Mouse (Mus musculus) heart, postnatal 14 days (tissue): ENCODE results near the gene Fsip1. TPM values are rescaled to one million over a fixed set of nuclear protein-coding genes. Genes with fewer than 3 reads are reported as not detected.

Experiments
- DNase-seq, 2 experiments: peaks; one replicate each; pipeline ENCODE4 v3.0.0; 2021 to 2022
- intact Hi-C: fragments of 180-260 bp; cut with DNase I; formaldehyde crosslinking; loops from one replicate; pipeline ENCODE4 v1.15.1; 2025
- total RNA-seq, 2 experiments: library from RNA; stranded (reverse); gene quantifications; 2 replicates each; pipeline ENCODE4 v1.2.3; 2021

Gene Fsip1
- total RNA-seq, 2 experiments from 2014 or later = 0.17 TPM; not detected in 1

GRCm38 (mm10) chr2:118259746-118260145 lies 3.0 kb upstream of the Fsip1 start:
- DNase-seq = no peak
- intact Hi-C loops = loop anchor here (5.0 kb wide), 1 partner anchor 348 kb away; no protein-coding TSS in a partner anchor

- DNase-seq = no peak
These were observed 328 bp upstream of the Fsip1 start for GRCm38 (mm10) chr2:118257094-118257493.

GRCm38 (mm10) chr2:118254516-118254915 lies 2.2 kb downstream of the Fsip1 start:
- DNase-seq = no peak
- intact Hi-C loops = no loop called here

More at GRCm38 (mm10) chr2:118257094-118257493, 328 bp upstream of the Fsip1 start:
- intact Hi-C loops = no loop called here

- intact Hi-C loops = loop anchor here (5.0 kb wide), 1 partner anchor 137 kb away; the partner anchor contains the start of gene Thbs1
- DNase-seq = no peak
These were observed 7.8 kb downstream of the Fsip1 start for GRCm38 (mm10) chr2:118248966-118249365.

- intact Hi-C loops = loop anchor here (5.0 kb wide), 1 partner anchor 136 kb away; the partner anchor contains the start of gene Thbs1
- no peak for DNase-seq
These were observed 8.8 kb downstream of the Fsip1 start for GRCm38 (mm10) chr2:118248016-118248415.

- peak; percentile 74 to 86 for DNase-seq
- intact Hi-C loops = loop anchor here (1.0 to 5.0 kb wide), 2 partner anchors 46 to 134 kb away; partner anchors contain the start of gene Thbs1
These were observed 10.9 kb downstream of the Fsip1 start for GRCm38 (mm10) chr2:118245914-118246313.

- intact Hi-C loops = no loop called here
- DNase-seq = no peak
These were observed 20.6 kb downstream of the Fsip1 start for GRCm38 (mm10) chr2:118236196-118236595.

- DNase-seq = no peak
- intact Hi-C loops = no loop called here
These were observed 21.2 kb downstream of the Fsip1 start for GRCm38 (mm10) chr2:118235614-118236013.

GRCm38 (mm10) chr2:118230544-118230943 lies 26.2 kb downstream of the Fsip1 start:
- DNase-seq = no peak
- intact Hi-C loops = no loop called here

- intact Hi-C loops = no loop called here
- no peak for DNase-seq
These were observed 28.2 kb downstream of the Fsip1 start for GRCm38 (mm10) chr2:118228486-118229079.

- DNase-seq = no peak
- intact Hi-C loops = no loop called here
These were observed 31.3 kb downstream of the Fsip1 start for GRCm38 (mm10) chr2:118225316-118226041.

GRCm38 (mm10) chr2:118217993-118218595 lies 38.7 kb downstream of the Fsip1 start:
- DNase-seq = no peak
- intact Hi-C loops = no loop called here

- DNase-seq = no peak
- intact Hi-C loops = no loop called here
These were observed 47.1 kb downstream of the Fsip1 start for GRCm38 (mm10) chr2:118209712-118210111.

- intact Hi-C loops = no loop called here
These were observed 48.1 kb downstream of the Fsip1 start for GRCm38 (mm10) chr2:118208651-118209050.

GRCm38 (mm10) chr2:118205991-118206585 lies 50.7 kb downstream of the Fsip1 start:
- intact Hi-C loops = no loop called here
- no peak for DNase-seq

More at GRCm38 (mm10) chr2:118208651-118209050, 48.1 kb downstream of the Fsip1 start:
- no peak for DNase-seq

- no peak for DNase-seq
- intact Hi-C loops = no loop called here
These were observed 52.1 kb downstream of the Fsip1 start for GRCm38 (mm10) chr2:118204646-118205045.

GRCm38 (mm10) chr2:118203739-118204461 lies 52.9 kb downstream of the Fsip1 start:
- intact Hi-C loops = no loop called here
- peak in 1 of 2 experiments; percentile 8 for DNase-seq

GRCm38 (mm10) chr2:118202934-118203333 lies 53.8 kb downstream of the Fsip1 start:
- DNase-seq = no peak
- intact Hi-C loops = no loop called here

GRCm38 (mm10) chr2:118201983-118202382 lies 54.8 kb downstream of the Fsip1 start:
- intact Hi-C loops = no loop called here
- no peak for DNase-seq

GRCm38 (mm10) chr2:118199867-118200266 lies 56.9 kb downstream of the Fsip1 start:
- peak; percentile 74 to 83 for DNase-seq
- intact Hi-C loops = loop anchor here (1.0 kb wide), 1 partner anchor 46 kb away; no protein-coding TSS in a partner anchor
